Mouse (Mus musculus) cerebellum, adult 18-20 months (tissue): ENCODE results near the gene 1700042G07Rik.
A peak's percentile ranks its signal among the peaks of the same experiment; 100 is the strongest.

ENCODE experiments used
- DNase-seq, 2 experiments: peaks; one replicate each; pipeline ENCODE4 v3.0.0; 2021

The 1700042G07Rik gene

GRCm38 (mm10) chr4:116164759-116165554, 8.2 kb upstream of the 1700042G07Rik start:
- DNase-seq = no peak

GRCm38 (mm10) chr4:116165708-116166407, 7.3 kb upstream of the 1700042G07Rik start:
- DNase-seq = no peak

- DNase-seq = peak; percentile 58 to 61
Measured at GRCm38 (mm10) chr4:116167404-116167803, 5.8 kb upstream of the 1700042G07Rik start, which contains the start of gene Tspan1. Gene Tspan1, minus strand, starts transcription at chr4:116167601.

- peak; percentile 90 to 91 for DNase-seq
Measured at GRCm38 (mm10) chr4:116168617-116169352, 4.4 kb upstream of the 1700042G07Rik start.

- no peak for DNase-seq
Measured at GRCm38 (mm10) chr4:116169353-116169672, 3.9 kb upstream of the 1700042G07Rik start.

GRCm38 (mm10) chr4:116173752-116174151, 580 bp downstream of the 1700042G07Rik start:
- peak; percentile 29 to 39 for DNase-seq

- DNase-seq = peak; percentile 80 to 84
Measured at GRCm38 (mm10) chr4:116174466-116175116, 1.4 kb downstream of the 1700042G07Rik start.

GRCm38 (mm10) chr4:116175136-116175535, 2.0 kb downstream of the 1700042G07Rik start:
- DNase-seq = peak in 1 of 2 experiments; percentile 56

GRCm38 (mm10) chr4:116175711-116176542, 2.8 kb downstream of the 1700042G07Rik start:
- peak; percentile 77 to 84 for DNase-seq

GRCm38 (mm10) chr4:116176543-116176988, 3.4 kb downstream of the 1700042G07Rik start:
- DNase-seq = peak; percentile 95 to 98

- DNase-seq = peak; percentile 56 to 73
Measured at GRCm38 (mm10) chr4:116177140-116177539, 4.0 kb downstream of the 1700042G07Rik start.

GRCm38 (mm10) chr4:116182079-116182478, 8.9 kb downstream of the 1700042G07Rik start:
- no peak for DNase-seq

GRCm38 (mm10) chr4:116182745-116183144, 9.6 kb downstream of the 1700042G07Rik start:
- DNase-seq = peak; percentile 77 to 78

- peak in 1 of 2 experiments; percentile 43 for DNase-seq
Measured at GRCm38 (mm10) chr4:116185083-116185482, 11.9 kb downstream of the 1700042G07Rik start.

- DNase-seq = no peak
Measured at GRCm38 (mm10) chr4:116192286-116192835, 19.2 kb downstream of the 1700042G07Rik start.

GRCm38 (mm10) chr4:116193583-116194383, 20.6 kb downstream of the 1700042G07Rik start:
- no peak for DNase-seq

GRCm38 (mm10) chr4:116198422-116198821, 25.2 kb downstream of the 1700042G07Rik start:
- peak; percentile 53 to 57 for DNase-seq

GRCm38 (mm10) chr4:116204422-116204821, 31.2 kb downstream of the 1700042G07Rik start:
- no peak for DNase-seq

- DNase-seq = no peak
Measured at GRCm38 (mm10) chr4:116206531-116206930, 33.4 kb downstream of the 1700042G07Rik start.

GRCm38 (mm10) chr4:116208891-116209290, 35.7 kb downstream of the 1700042G07Rik start:
- no peak for DNase-seq
